Mouse (Mus musculus) erythroblast, embryonic 14.5 days (primary cell): Measurements from ENCODE around the gene Adarb1.

Experiments
- GATA1 ChIP-seq: IDR thresholded peaks from 2 replicates; pipeline ENCODE4 v1.6.1; 2012; ENCODE audit warnings: low read length, inconsistent platforms, mixed read lengths
- TAL1 ChIP-seq: IDR thresholded peaks from 3 replicates; pipeline ENCODE4 v1.6.1; 2012; ENCODE audit warnings: low read length, inconsistent platforms, mixed read lengths

GRCm38 (mm10) chr10:77442250-77442649, 24.2 kb upstream of the Adarb1 start:
- TF ChIP-seq GATA1 (no peak), TAL1 (no peak)
